Mouse (Mus musculus): ENCODE measurements around the gene Tnfaip8l2. TPM values are rescaled to one million over a fixed set of nuclear protein-coding genes. Genes with fewer than 3 reads are reported as not detected.
"Not testable (repeated sequence)": the region's sequence is repeated elsewhere in the genome, so short reads cannot be mapped to it uniquely, and the experiment has no call there.

Tnfaip8l2 gene
- polyA plus RNA-seq, 1 experiment from 2014 or later, result 2.9 TPM

DNA sequence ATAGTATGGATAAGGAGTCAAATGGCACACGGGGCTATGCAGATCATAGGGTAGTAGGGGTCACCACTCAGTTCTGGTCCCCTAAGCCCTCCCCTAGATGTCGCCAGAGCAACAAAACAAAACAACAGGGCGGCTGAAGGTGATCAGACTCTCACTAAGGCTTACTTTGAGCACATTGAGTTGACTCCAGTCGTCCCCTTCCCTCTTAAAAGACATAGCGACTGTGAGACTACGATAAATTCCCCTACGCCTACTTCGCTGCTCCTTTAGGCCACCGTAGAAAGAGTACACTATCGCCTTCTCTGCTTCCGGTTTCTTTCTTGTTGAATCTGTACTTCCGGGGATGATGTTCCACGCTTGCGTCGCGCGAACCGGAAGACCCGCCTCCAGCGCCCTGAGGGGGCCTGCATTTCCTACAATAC, 8.5 kb downstream of the Tnfaip8l2 start, which contains the start of the genes Scnm1 and Lysmd1:
Gene Scnm1, minus strand, starts transcription at position 332 of the 422 bp plus-strand sequence.
Gene Lysmd1, plus strand, starts transcription at position 409 of the 422 bp plus-strand sequence.
- H3K9me3 ChIP-seq (replicated peaks), result no peaks in the 10 kb centered on the region
- H3K4me2 ChIP-seq, result peak within 1 kb of the TSS; percentile 73
- peaks cover 17% of the 10 kb centered on the region for H3K36me3 ChIP-seq
- no peaks in the 10 kb centered on the region for H3K27me3 ChIP-seq
- peak within 1 kb of the TSS; percentile 65 for H3K9ac ChIP-seq
- H3K4me1 ChIP-seq, result peaks cover 43% of the 10 kb centered on the region
- H3K4me3 ChIP-seq (replicated peaks), result peak within 1 kb of the TSS; percentile 56
- H3K27ac ChIP-seq, result peak within 1 kb of the TSS; percentile 29
- ATAC-seq (replicated peaks; ENCODE audit: low FRiP score), result peak; percentile 88
- WGBS, result 0% methylated on average over 20 of the region's 20 CpGs

DNA sequence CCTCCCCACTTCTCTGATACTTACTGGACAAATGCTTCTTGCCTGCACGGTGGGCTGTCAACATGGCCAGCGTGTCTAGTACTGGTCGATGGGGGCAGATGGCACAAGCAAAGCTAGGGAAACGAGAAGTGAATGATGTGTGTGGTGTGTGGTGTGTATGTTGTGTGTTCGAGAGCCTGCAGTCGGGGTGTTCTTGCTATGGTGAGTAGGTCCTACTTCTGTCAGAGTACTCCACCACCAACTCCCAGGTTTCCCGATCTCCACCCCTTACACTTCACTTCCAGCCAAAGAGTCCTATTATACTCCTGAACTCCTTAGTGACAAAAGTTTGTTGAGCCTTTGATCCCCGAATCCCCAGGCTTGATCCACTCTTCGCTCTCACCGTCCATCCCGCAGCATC, 9.0 kb downstream of the Tnfaip8l2 start:
- peak; percentile 1; the same call in 1 of the 2 replicates for ATAC-seq (replicated peaks; ENCODE audit: low FRiP score)
- peak overlapping the region; percentile 73 for H3K4me2 ChIP-seq
- H3K4me1 ChIP-seq, result peaks cover 47% of the 10 kb centered on the region
- 55% methylated on average over 11 of the region's 11 CpGs for WGBS
- peak overlapping the region; percentile 56 for H3K4me3 ChIP-seq (replicated peaks)
- H3K27ac ChIP-seq, result peak overlapping the region; percentile 29; the same call in 1 of the 2 replicates
- H3K9me3 ChIP-seq (replicated peaks), result no peaks in the 10 kb centered on the region
- H3K36me3 ChIP-seq, result peaks cover 19% of the 10 kb centered on the region
- no peaks in the 10 kb centered on the region for H3K27me3 ChIP-seq
- peak overlapping the region; percentile 65 for H3K9ac ChIP-seq

DNA sequence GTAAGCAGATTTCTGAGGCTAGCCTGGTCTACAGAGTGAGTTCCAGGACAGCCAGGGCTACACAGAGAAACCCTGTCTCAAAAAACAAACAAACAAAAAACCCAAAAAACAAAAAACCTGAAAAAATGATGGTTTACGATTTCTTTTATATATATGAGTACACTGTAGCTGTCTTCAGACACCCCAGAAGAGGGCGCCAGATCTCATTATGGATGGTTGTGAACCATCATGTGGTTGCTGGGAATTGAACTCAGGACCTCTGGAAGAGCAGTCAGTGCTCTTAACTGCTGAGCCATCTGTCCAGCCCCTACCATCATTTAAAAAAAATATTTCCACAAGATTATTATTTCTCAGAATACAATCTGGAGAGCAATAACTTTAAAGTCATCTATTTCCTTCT, 9.8 kb downstream of the Tnfaip8l2 start:
- not testable (repeated sequence) for ATAC-seq (replicated peaks; ENCODE audit: low FRiP score); H3K9me3 ChIP-seq (replicated peaks); H3K27ac ChIP-seq; H3K4me2 ChIP-seq; H3K27me3 ChIP-seq; H3K4me3 ChIP-seq (replicated peaks); H3K9ac ChIP-seq
- peaks cover 20% of the 10 kb centered on the region for H3K36me3 ChIP-seq
- peaks cover 44% of the 10 kb centered on the region for H3K4me1 ChIP-seq
- 92% methylated on average over 2 of the region's 2 CpGs for WGBS

DNA sequence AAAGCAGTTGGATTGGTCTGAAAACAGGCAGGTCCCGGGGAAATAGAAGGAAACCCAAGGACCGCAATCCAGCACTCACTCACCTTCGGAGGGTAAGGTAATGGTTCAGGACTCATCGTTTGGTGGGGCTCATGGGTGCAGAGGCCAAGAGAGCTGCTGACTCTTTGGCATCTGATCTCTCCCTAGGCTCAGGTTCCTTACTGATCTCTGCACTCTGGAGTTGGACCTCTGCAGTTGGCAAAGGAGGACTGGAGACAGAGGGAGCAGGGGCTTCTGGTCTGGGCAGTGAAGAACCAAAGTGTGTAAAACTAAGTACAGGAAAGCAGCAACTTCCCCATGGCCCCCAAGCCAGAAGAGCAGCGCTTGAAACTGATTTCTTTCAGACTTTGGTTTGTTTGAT, 12.1 kb downstream of the Tnfaip8l2 start:
- Histone ChIP-seq H3K9me3 (replicated peaks) (no peaks in the 10 kb centered on the region), H3K27me3 (no peaks in the 10 kb centered on the region), H3K4me3 (replicated peaks) (no peak overlapping the region), H3K36me3 (peaks cover 20% of the 10 kb centered on the region), H3K4me2 (no peak overlapping the region), H3K4me1 (peaks cover 35% of the 10 kb centered on the region), H3K9ac (0 out of 2 replicates have a peak overlapping the region, but pooled peaks have one; percentile 6), H3K27ac (peak overlapping the region; percentile 54; the same call in 1 of the 2 replicates)
- no peak for ATAC-seq (replicated peaks; ENCODE audit: low FRiP score)
- WGBS, result 45% methylated on average over 5 of the region's 5 CpGs

DNA sequence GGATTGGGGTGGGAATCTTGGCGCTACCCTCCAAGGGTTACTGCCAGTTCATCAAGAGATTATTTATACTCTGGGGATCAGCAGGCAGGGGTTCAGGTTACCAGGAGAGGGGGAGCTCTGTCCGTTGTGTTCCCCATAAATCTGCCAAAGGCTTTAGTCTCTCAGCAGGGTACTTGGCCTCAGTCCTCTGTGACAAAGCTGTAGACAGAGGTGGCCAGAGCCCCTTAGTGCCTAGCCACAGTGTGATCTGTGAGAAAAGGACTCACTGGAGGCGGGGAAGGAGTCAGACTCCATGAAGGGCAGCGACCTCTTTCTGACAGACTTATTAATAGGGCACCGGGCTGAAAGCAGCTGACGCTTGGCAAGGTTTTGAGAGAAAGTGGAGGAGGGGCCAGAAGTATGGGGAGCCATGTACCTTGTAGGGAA, 12.9 kb downstream of the Tnfaip8l2 start:
- Histone ChIP-seq H3K27me3 (no peaks in the 10 kb centered on the region), H3K9ac (no peak overlapping the region), H3K9me3 (replicated peaks) (no peaks in the 10 kb centered on the region), H3K27ac (peak overlapping the region; percentile 54; the same call in 1 of the 2 replicates), H3K4me3 (replicated peaks) (no peak overlapping the region), H3K4me1 (peaks cover 40% of the 10 kb centered on the region), H3K36me3 (peaks cover 20% of the 10 kb centered on the region), H3K4me2 (peak overlapping the region; percentile 15)
- ATAC-seq (replicated peaks; ENCODE audit: low FRiP score), result peak; percentile 33
- WGBS, result 11% methylated on average over 6 of the region's 6 CpGs

GRCm38 (mm10) chr3:95124972-95125371, 17.2 kb downstream of the Tnfaip8l2 start:
- no peaks in the 10 kb centered on the region for H3K27me3 ChIP-seq
- H3K36me3 ChIP-seq, result peaks cover 37% of the 10 kb centered on the region
- no peak overlapping the region for H3K9ac ChIP-seq
- 32% methylated on average over 5 of the region's 5 CpGs for WGBS
- no peak overlapping the region for H3K4me2 ChIP-seq
- no peaks in the 10 kb centered on the region for H3K9me3 ChIP-seq (replicated peaks)
- H3K27ac ChIP-seq, result peak overlapping the region; percentile 45; the same call in 1 of the 2 replicates
- no peak overlapping the region for H3K4me3 ChIP-seq (replicated peaks)
- H3K4me1 ChIP-seq, result peaks cover 31% of the 10 kb centered on the region
- no peak for ATAC-seq (replicated peaks; ENCODE audit: low FRiP score)

GRCm38 (mm10) chr3:95124246-95124645, 17.9 kb downstream of the Tnfaip8l2 start, which contains the start of gene Tmod4:
Gene Tmod4, plus strand, starts transcription at chr3:95124476.
- Histone ChIP-seq H3K36me3 (peaks cover 44% of the 10 kb centered on the region), H3K27ac (peak within 1 kb of the TSS; percentile 45; the same call in 1 of the 2 replicates), H3K9ac (no peak within 1 kb of the TSS), H3K9me3 (replicated peaks) (no peaks in the 10 kb centered on the region), H3K27me3 (no peaks in the 10 kb centered on the region), H3K4me3 (replicated peaks) (no peak within 1 kb of the TSS), H3K4me1 (peaks cover 24% of the 10 kb centered on the region), H3K4me2 (no peak within 1 kb of the TSS)
- ATAC-seq (replicated peaks; ENCODE audit: low FRiP score), result peak; percentile 45; the same call in 1 of the 2 replicates
- WGBS, result 41% methylated on average over 6 of the region's 6 CpGs

DNA sequence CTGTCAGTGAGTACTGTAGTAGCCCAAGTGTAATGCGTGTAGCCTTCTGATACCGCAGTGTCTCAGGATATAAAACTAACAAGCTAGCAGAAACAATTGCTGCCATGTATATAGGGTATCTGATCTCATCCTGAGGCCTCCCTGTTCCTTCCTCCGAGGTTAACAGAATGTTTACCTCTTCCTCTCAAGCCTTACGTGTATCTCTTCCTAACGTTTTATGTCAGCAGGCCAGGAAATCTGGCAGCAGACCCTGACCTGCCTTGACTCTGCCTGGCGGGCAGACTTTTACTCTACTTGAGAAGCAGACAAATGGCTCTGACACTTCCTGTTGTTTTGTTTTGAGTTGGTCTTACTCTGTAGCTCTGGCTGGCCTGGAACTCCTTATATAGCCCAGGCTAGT, 20.6 kb downstream of the Tnfaip8l2 start:
- Histone ChIP-seq H3K4me3 (replicated peaks) (no peak overlapping the region), H3K27ac (peak overlapping the region; percentile 71), H3K4me1 (peaks cover 14% of the 10 kb centered on the region), H3K36me3 (peaks cover 67% of the 10 kb centered on the region), H3K27me3 (no peaks in the 10 kb centered on the region), H3K9me3 (replicated peaks) (no peaks in the 10 kb centered on the region), H3K4me2 (no peak overlapping the region), H3K9ac (no peak overlapping the region)
- ATAC-seq (replicated peaks; ENCODE audit: low FRiP score), result no peak; the same call in 1 of the 2 replicates
- 45% methylated on average over 6 of the region's 6 CpGs for WGBS

DNA sequence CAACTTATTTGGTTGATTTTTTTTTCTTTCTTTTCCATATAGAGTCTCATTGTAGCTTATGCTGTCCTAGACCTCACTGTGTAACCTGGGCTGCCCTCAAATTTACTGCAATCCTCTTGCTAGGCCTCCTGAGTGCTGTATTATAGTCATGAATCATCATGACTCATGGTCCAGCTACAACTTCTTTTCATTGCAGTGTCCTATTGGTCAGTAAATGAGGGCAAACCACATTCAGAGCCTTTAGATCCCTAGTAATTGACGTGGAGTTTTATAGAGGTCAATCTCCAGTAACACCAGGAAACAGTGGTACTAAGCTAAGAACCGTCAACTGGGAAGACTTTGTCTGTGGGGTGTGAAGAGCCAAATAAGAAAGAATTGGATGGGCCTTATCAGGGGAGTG, 24.4 kb downstream of the Tnfaip8l2 start:
- H3K4me3 ChIP-seq (replicated peaks), result no peak overlapping the region
- 69% methylated on average over 2 of the region's 2 CpGs for WGBS
- H3K4me1 ChIP-seq, result peaks cover 2% of the 10 kb centered on the region; the same call in 1 of the 2 replicates
- no peak overlapping the region for H3K27ac ChIP-seq
- no peak overlapping the region for H3K4me2 ChIP-seq
- no peak overlapping the region for H3K9ac ChIP-seq
- no peak for ATAC-seq (replicated peaks; ENCODE audit: low FRiP score)
- no peaks in the 10 kb centered on the region for H3K27me3 ChIP-seq
- peaks cover 87% of the 10 kb centered on the region for H3K36me3 ChIP-seq
- no peaks in the 10 kb centered on the region for H3K9me3 ChIP-seq (replicated peaks)

DNA sequence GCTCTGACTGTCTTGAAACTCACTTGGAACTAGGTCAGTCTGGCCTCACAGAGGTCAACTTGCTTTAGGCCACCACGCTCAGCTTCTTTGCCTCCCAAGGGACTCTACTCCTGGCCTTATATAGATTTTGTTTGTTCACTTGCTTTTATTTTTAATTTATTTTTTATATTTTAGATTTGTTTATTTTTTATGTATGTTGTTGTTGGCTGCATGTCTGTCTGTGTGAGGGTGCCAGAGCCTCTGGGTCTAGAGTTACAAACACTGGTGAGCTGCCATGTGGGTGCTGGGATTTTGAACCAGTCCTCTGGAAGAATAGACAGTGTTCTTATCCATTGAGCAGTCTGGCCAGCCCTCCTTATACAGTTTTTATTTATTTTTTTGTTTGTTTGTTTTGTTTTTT, 29.4 kb downstream of the Tnfaip8l2 start:
- peaks cover 38% of the 10 kb centered on the region for H3K36me3 ChIP-seq
- ATAC-seq (replicated peaks; ENCODE audit: low FRiP score), result no peak
- peaks cover 15% of the 10 kb centered on the region for H3K4me1 ChIP-seq
- H3K27me3 ChIP-seq, result no peaks in the 10 kb centered on the region
- 0 out of 2 replicates have a peak overlapping the region, but pooled peaks have one; percentile 26 for H3K9ac ChIP-seq
- H3K4me2 ChIP-seq, result peak overlapping the region; percentile 60; the same call in 1 of the 2 replicates
- no peaks in the 10 kb centered on the region for H3K9me3 ChIP-seq (replicated peaks)
- 79% methylated on average over 1 of the region's 1 CpGs for WGBS
- H3K4me3 ChIP-seq (replicated peaks), result peak overlapping the region; percentile 84; the same call in 1 of the 2 replicates
- no peak overlapping the region for H3K27ac ChIP-seq

DNA sequence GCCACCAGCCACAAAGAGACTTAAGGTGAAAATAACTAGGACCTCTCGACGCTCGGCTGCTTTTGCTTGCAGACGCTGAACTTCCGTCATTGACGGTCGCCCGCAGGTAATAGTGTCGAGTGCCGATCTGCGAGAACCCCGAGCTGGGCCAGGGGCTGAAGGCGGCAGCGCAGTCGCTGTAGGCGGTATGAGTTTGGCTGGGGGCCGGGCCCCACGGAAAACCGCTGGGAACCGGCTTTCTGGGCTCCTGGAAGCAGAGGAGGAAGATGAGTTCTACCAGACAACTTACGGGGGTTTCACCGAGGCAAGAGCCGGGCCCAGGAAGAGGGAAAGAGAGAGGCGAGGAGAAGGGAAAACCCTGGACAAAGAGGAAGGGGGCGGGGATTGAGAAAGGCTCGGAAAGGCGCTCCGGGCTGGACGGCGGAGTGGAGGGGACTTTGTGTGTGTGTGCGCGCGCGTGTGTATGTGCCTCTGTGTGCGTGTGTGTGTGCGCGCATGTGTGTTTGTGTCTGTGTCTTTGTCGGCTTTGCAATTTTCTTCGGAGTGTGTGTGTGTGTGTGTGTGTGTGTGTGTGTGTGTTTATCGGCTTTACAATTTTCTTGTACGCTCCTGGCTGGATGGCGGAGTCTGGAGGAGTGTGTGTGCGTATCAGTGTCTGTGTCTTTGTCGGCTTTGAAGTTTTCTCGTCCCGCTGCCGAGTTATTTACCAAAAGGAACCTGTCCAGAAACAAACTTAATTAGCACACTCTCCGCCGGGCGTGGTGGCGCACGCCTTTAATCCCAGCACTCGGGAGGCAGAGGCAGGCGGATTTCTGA, 31.0 kb downstream of the Tnfaip8l2 start, which contains the start of gene Vps72:
Gene Vps72, plus strand, starts transcription at position 112 of the 816 bp plus-strand sequence.
- Histone ChIP-seq H3K4me1 (peaks cover 15% of the 10 kb centered on the region), H3K9me3 (replicated peaks) (no peaks in the 10 kb centered on the region), H3K4me3 (replicated peaks) (peak within 1 kb of the TSS; percentile 84), H3K27me3 (no peaks in the 10 kb centered on the region), H3K9ac (peak within 1 kb of the TSS; percentile 83), H3K4me2 (peak within 1 kb of the TSS; percentile 60), H3K27ac (peak within 1 kb of the TSS; percentile 99), H3K36me3 (peaks cover 24% of the 10 kb centered on the region)
- WGBS, result 1% methylated on average over 54 of the region's 54 CpGs
- peak; percentile 73 for ATAC-seq (replicated peaks; ENCODE audit: low FRiP score)

GRCm38 (mm10) chr3:95107898-95108297, 34.3 kb downstream of the Tnfaip8l2 start:
- no peak overlapping the region for H3K9ac ChIP-seq
- no peak overlapping the region for H3K27ac ChIP-seq
- no peaks in the 10 kb centered on the region for H3K9me3 ChIP-seq (replicated peaks)
- H3K4me1 ChIP-seq, result peaks cover 25% of the 10 kb centered on the region
- no peak for ATAC-seq (replicated peaks; ENCODE audit: low FRiP score)
- H3K36me3 ChIP-seq, result peaks cover 5% of the 10 kb centered on the region; the same call in 1 of the 2 replicates
- no peak overlapping the region for H3K4me3 ChIP-seq (replicated peaks)
- H3K27me3 ChIP-seq, result no peaks in the 10 kb centered on the region
- WGBS, result 74% methylated on average over 2 of the region's 2 CpGs
- H3K4me2 ChIP-seq, result no peak overlapping the region
